Mouse (Mus musculus) gastrocnemius, adult 8-10 months (tissue): ENCODE results near the gene Gch1. TPM values are rescaled to one million over a fixed set of nuclear protein-coding genes. Genes with fewer than 3 reads are reported as not detected.

Experiments used
- total RNA-seq, 4 experiments: library from RNA; stranded (reverse); gene quantifications; 2 replicates each; pipeline ENCODE4 v1.2.4; 2022

Gch1 gene
- total RNA-seq, 4 experiments from 2014 or later, result 1.7 to 2.6 (median 2.4) TPM

Other genes with a start within 250 kb of the Gch1 start
- gene Wdhd1, start 87.4 kb upstream of the Gch1 start, total RNA-seq, result 1 to 10 TPM in 1 of 4 experiments, under 1 TPM in 3; 0.10 to 1.0 (median 0.49) TPM
- gene Socs4, start 87.5 kb upstream of the Gch1 start, total RNA-seq, result 1 to 10 TPM; 6.7 to 9.9 (median 7.4) TPM
- gene Mapk1ip1l, start 108.9 kb upstream of the Gch1 start, total RNA-seq, result 10 to 100 TPM; 19.0 to 27.0 (median 24.2) TPM
- 1 to 10 TPM; 2.1 to 8.5 (median 4.6) TPM for gene Lgals3, start 178.3 kb upstream of the Gch1 start, total RNA-seq
- not detected for gene Dlgap5, start 229.0 kb upstream of the Gch1 start, total RNA-seq